Mouse (Mus musculus): ENCODE measurements around the gene Zbp1.

DNA sequence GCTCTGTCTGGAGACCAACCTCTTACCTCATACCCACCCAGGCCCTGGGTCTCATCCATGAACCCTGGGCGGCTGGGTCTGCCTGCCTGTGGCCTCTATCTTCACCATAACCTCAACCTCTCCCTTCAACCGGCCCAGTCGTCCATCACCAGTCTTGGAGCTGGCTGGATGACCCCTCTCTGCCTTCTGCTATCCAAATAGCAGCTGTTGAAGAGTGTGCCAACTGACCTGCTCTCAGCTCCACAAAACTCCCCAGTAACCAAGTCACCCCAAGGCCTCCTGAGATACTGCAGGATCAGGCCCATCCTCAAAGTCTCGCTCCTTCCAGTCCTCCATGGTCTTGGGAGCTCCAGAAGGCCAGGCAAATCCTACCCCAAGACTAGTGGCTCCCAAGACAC lies 37.8 kb upstream of the Zbp1 start:
- TF ChIP-seq GATA1 (IDR thresholded peaks at IDR 0.05; ENCODE audit: borderline replicate concordance, low read length) (no peak), FLI1 (IDR thresholded peaks at IDR 0.05; ENCODE audit: low read length) (no peak)
